Mouse (Mus musculus): Measurements from ENCODE around the gene Gabrr3. TPM values are rescaled to one million over a fixed set of nuclear protein-coding genes. Genes with fewer than 3 reads are reported as not detected.

Gabrr3 gene
- not detected in 2 replicates for total RNA-seq (2014; fragmentation: Nextera tagmentation)
- not detected in 2 replicates for total RNA-seq (2017)

GRCm38 (mm10) chr16:59407032-59407431 is at the start of gene Gabrr3:
Gene Gabrr3 (plus strand): TSS chr16:59407332.
- ATAC-seq (replicated peaks; ENCODE audit: poor library complexity, severe bottlenecking), result no peak

GRCm38 (mm10) chr16:59363893-59364292 is 43.2 kb upstream of the Gabrr3 start, which contains the start of gene Olfr209:
Gene Olfr209 (minus strand): TSS chr16:59363993.
- no peak for ATAC-seq (replicated peaks; ENCODE audit: poor library complexity, severe bottlenecking)

- ATAC-seq (replicated peaks; ENCODE audit: poor library complexity, severe bottlenecking), result no peak
These were observed 13.8 kb upstream of the Gabrr3 start for GRCm38 (mm10) chr16:59393300-59393699.

GRCm38 (mm10) chr16:59401102-59401501 is 6.0 kb upstream of the Gabrr3 start:
- ATAC-seq (replicated peaks; ENCODE audit: poor library complexity, severe bottlenecking), result 0 out of 2 replicates have a peak, but pooled peaks have one; percentile 33

GRCm38 (mm10) chr16:59401985-59402384 is 5.1 kb upstream of the Gabrr3 start:
- ATAC-seq (replicated peaks; ENCODE audit: poor library complexity, severe bottlenecking), result peak; percentile 12; the same call in 1 of the 2 replicates

- ATAC-seq (replicated peaks; ENCODE audit: poor library complexity, severe bottlenecking), result peak; percentile 87
These were observed 3.4 kb upstream of the Gabrr3 start for GRCm38 (mm10) chr16:59403684-59404083.

- no peak for ATAC-seq (replicated peaks; ENCODE audit: poor library complexity, severe bottlenecking)
These were observed 2.3 kb upstream of the Gabrr3 start for GRCm38 (mm10) chr16:59404798-59405197.

GRCm38 (mm10) chr16:59409341-59409748 is 2.2 kb downstream of the Gabrr3 start:
- ATAC-seq (replicated peaks; ENCODE audit: poor library complexity, severe bottlenecking), result no peak

- ATAC-seq (replicated peaks; ENCODE audit: poor library complexity, severe bottlenecking), result no peak
These were observed 2.7 kb downstream of the Gabrr3 start for GRCm38 (mm10) chr16:59409800-59410199.

GRCm38 (mm10) chr16:59413475-59413874 is 6.3 kb downstream of the Gabrr3 start:
- no peak for ATAC-seq (replicated peaks; ENCODE audit: poor library complexity, severe bottlenecking)

- ATAC-seq (replicated peaks; ENCODE audit: poor library complexity, severe bottlenecking), result no peak
These were observed 13.2 kb downstream of the Gabrr3 start for GRCm38 (mm10) chr16:59420237-59420866.

GRCm38 (mm10) chr16:59420867-59421251 is 13.7 kb downstream of the Gabrr3 start:
- peak; percentile 79 for ATAC-seq (replicated peaks; ENCODE audit: poor library complexity, severe bottlenecking)

GRCm38 (mm10) chr16:59421571-59422345 is 14.6 kb downstream of the Gabrr3 start:
- no peak for ATAC-seq (replicated peaks; ENCODE audit: poor library complexity, severe bottlenecking)

- no peak for ATAC-seq (replicated peaks; ENCODE audit: poor library complexity, severe bottlenecking)
These were observed 20.8 kb downstream of the Gabrr3 start for GRCm38 (mm10) chr16:59427960-59428359.

- no peak for ATAC-seq (replicated peaks; ENCODE audit: poor library complexity, severe bottlenecking)
These were observed 26.0 kb downstream of the Gabrr3 start for GRCm38 (mm10) chr16:59433181-59433580.

GRCm38 (mm10) chr16:59444880-59445559 is 37.9 kb downstream of the Gabrr3 start:
- ATAC-seq (replicated peaks; ENCODE audit: poor library complexity, severe bottlenecking), result no peak

GRCm38 (mm10) chr16:59448181-59448580 is 41.0 kb downstream of the Gabrr3 start:
- ATAC-seq (replicated peaks; ENCODE audit: poor library complexity, severe bottlenecking), result no peak

- ATAC-seq (replicated peaks; ENCODE audit: poor library complexity, severe bottlenecking), result peak; percentile 61
These were observed 42.0 kb downstream of the Gabrr3 start for GRCm38 (mm10) chr16:59449092-59449491.

- ATAC-seq (replicated peaks; ENCODE audit: poor library complexity, severe bottlenecking), result no peak
These were observed 44.7 kb downstream of the Gabrr3 start for GRCm38 (mm10) chr16:59451813-59452212.

GRCm38 (mm10) chr16:59459259-59459861 is 52.2 kb downstream of the Gabrr3 start:
- ATAC-seq (replicated peaks; ENCODE audit: poor library complexity, severe bottlenecking), result peak; percentile 97

GRCm38 (mm10) chr16:59463567-59463966 is 56.4 kb downstream of the Gabrr3 start:
- ATAC-seq (replicated peaks; ENCODE audit: poor library complexity, severe bottlenecking), result no peak
